Mouse (Mus musculus) naive thymus-derived CD4-positive, alpha-beta T cell, adult 2 months (primary cell): ENCODE measurements around the gene Vmn1r68.
A peak's percentile ranks its signal among the peaks of the same experiment; 100 is the strongest.

Source experiments
- DNase-seq: peaks from one replicate; pipeline ENCODE4 v3.0.0-alpha.2; 2011; ENCODE audit warnings: low read depth

Gene Vmn1r68

GRCm38 (mm10) chr7:10558385-10558784, at the start of gene Vmn1r68:
TSS of gene Vmn1r68 (minus strand) at chr7:10558485.
- DNase-seq = no peak

- no peak for DNase-seq
Observed at GRCm38 (mm10) chr7:10495578-10495977, 62.7 kb downstream of the Vmn1r68 start.

GRCm38 (mm10) chr7:10494786-10495521, 63.3 kb downstream of the Vmn1r68 start, which contains the start of gene Zik1:
TSS of gene Zik1 (minus strand) at chr7:10495394.
- peak; percentile 66 for DNase-seq

GRCm38 (mm10) chr7:10480588-10481233, 77.6 kb downstream of the Vmn1r68 start:
- DNase-seq = no peak

GRCm38 (mm10) chr7:10479813-10480212, 78.5 kb downstream of the Vmn1r68 start:
- DNase-seq = no peak

- DNase-seq = no peak
Observed at GRCm38 (mm10) chr7:10458166-10458565, 100.1 kb downstream of the Vmn1r68 start.
